Mouse (Mus musculus) monocyte, adult 59 days (primary cell): ENCODE data around the gene Trim54. TPM values are rescaled to one million over a fixed set of nuclear protein-coding genes. Genes with fewer than 3 reads are reported as not detected.

Source experiments
- total RNA-seq, 2 experiments: library from RNA; stranded (reverse); gene quantifications; one replicate each; pipeline ENCODE4 v1.2.4; 2023

The Trim54 gene
- not detected for total RNA-seq

GRCm38 (mm10) chr5:31116354-31116753 lies at the start of gene Trim54:
Trim54 (plus strand) TSS chr5:31116712.

GRCm38 (mm10) chr5:31105814-31106335 lies 10.6 kb upstream of the Trim54 start, which contains the start of gene Dnajc5g:
Dnajc5g (plus strand) TSS chr5:31106285.

GRCm38 (mm10) chr5:31108000-31108490 lies 8.5 kb upstream of the Trim54 start, which contains the start of gene Slc30a3:
Slc30a3 (minus strand) TSS chr5:31108237.

GRCm38 (mm10) chr5:31138241-31138967 lies 21.9 kb downstream of the Trim54 start, which contains the start of gene Ucn:
Ucn (minus strand) TSS chr5:31138829.

GRCm38 (mm10) chr5:31154152-31154553 lies 37.6 kb downstream of the Trim54 start, which contains the start of gene Mpv17:
Mpv17 (minus strand) TSS chr5:31154251.

GRCm38 (mm10) chr5:31179766-31180630 lies 63.5 kb downstream of the Trim54 start, which contains the start of the genes Gm29609 and Gtf3c2:
Gm29609 (minus strand) TSS chr5:31179911.
Gtf3c2 (minus strand) TSS chr5:31180144.

Other genes starting within 250 kb of the Trim54 start
- gene Tmem214, start 248.7 kb upstream of the Trim54 start, total RNA-seq: 10 to 100 TPM; 41.0 to 42.9 TPM
- 1 to 10 TPM; 4.6 to 5.7 TPM for gene Agbl5, start 228.0 kb upstream of the Trim54 start, total RNA-seq
- gene Ost4, start 208.9 kb upstream of the Trim54 start, total RNA-seq: 100 to 1,000 TPM; 172 to 184 TPM
- gene Emilin1, start 203.3 kb upstream of the Trim54 start, total RNA-seq: 10 to 100 TPM; 35.0 to 39.5 TPM
- gene Khk, start 195.3 kb upstream of the Trim54 start, total RNA-seq: 10 to 100 TPM; 43.8 to 50.5 TPM
- under 1 TPM in 1 of 2 experiments, not detected in 1; 0.82 TPM for gene Cgref1, start 171.1 kb upstream of the Trim54 start, total RNA-seq
- gene Preb, start 156.4 kb upstream of the Trim54 start, total RNA-seq: 100 to 1,000 TPM; 233 to 245 TPM
- gene Tcf23, start 148.1 kb upstream of the Trim54 start, total RNA-seq: not detected
- gene Atraid, start 68.4 kb upstream of the Trim54 start, total RNA-seq: 10 to 100 TPM; 35.0 to 42.6 TPM
- 1 to 10 TPM; 5.9 to 7.9 TPM for gene Slc5a6, start 67.8 kb upstream of the Trim54 start, total RNA-seq
- 10 to 100 TPM; 17.6 to 20.7 TPM for gene Cad, start 61.9 kb upstream of the Trim54 start, total RNA-seq
- not detected for gene Dnajc5g, start 10.4 kb upstream of the Trim54 start, total RNA-seq
- gene Slc30a3, start 8.5 kb upstream of the Trim54 start, total RNA-seq: not detected
- gene Ucn, start 22.1 kb downstream of the Trim54 start, total RNA-seq: not detected
- gene Mpv17, start 37.5 kb downstream of the Trim54 start, total RNA-seq: 10 to 100 TPM; 23.0 to 25.1 TPM
- 1 to 10 TPM; 1.0 to 3.6 TPM for gene Gm29609, start 63.2 kb downstream of the Trim54 start, total RNA-seq
- gene Gtf3c2, start 63.4 kb downstream of the Trim54 start, total RNA-seq: 100 to 1,000 TPM in 1 of 2 experiments, 10 to 100 TPM in 1; 87.8 to 104 TPM
- gene Snx17, start 76.5 kb downstream of the Trim54 start, total RNA-seq: 10 to 100 TPM; 64.1 to 75.9 TPM
- 10 to 100 TPM; 18.8 to 21.9 TPM for gene Eif2b4, start 76.7 kb downstream of the Trim54 start, total RNA-seq
- 10 to 100 TPM; 40.5 to 42.8 TPM for gene Zfp513, start 85.6 kb downstream of the Trim54 start, total RNA-seq
- gene Ppm1g, start 104.0 kb downstream of the Trim54 start, total RNA-seq: 10 to 100 TPM; 81.2 to 81.7 TPM
- gene Nrbp1, start 124.2 kb downstream of the Trim54 start, total RNA-seq: 100 to 1,000 TPM; 178 to 180 TPM
- not detected for gene Gm9970, start 124.5 kb downstream of the Trim54 start, total RNA-seq
- gene Krtcap3, start 135.0 kb downstream of the Trim54 start, total RNA-seq: 10 to 100 TPM in 1 of 2 experiments, 1 to 10 TPM in 1; 7.8 to 10.9 TPM
- 10 to 100 TPM; 24.1 to 25.1 TPM for gene Ift172, start 174.4 kb downstream of the Trim54 start, total RNA-seq
- not detected for gene Fndc4, start 179.4 kb downstream of the Trim54 start, total RNA-seq
- gene Gckr, start 180.7 kb downstream of the Trim54 start, total RNA-seq: not detected